22 mouse cellular contexts compared by ENCODE assay signal in the genomic region with DNA sequence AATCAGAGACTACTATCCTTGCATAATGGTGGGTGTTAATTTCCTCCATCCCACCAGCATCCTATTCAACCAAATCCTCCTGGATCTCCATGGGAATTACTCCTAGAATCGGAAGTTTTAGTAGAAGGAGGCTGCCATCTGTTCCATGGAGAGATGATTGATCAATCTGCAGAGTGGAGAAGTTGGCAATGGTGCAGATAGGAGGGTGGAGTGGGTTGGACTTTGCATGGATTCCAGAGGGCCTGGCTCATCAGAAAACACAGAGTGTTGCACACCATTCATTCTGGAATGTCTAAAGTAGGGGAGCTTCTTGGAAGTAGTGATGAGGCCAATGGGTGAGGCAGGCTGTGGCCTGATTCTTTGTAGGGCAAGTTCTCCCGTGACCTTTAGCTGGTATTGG. TPM values are rescaled to one million over a fixed set of nuclear protein-coding genes. Genes with fewer than 3 reads are reported as not detected.
DNase-seq lines count a peak whose midpoint lies in the region; ATAC-seq lines count a peak whose summit lies in the region.
"Had no signal": no experiment of that assay in that cellular context is flagged by ENCODE, and none has a peak within 500 bp of the region (broad histone marks: within the 10 kb centered on the region; RNA-seq: fewer than 3 reads in every experiment).

No protein-coding gene starts in this region.

- no peaks in the 10 kb centered on the region for H3K4me1 ChIP-seq in hindbrain, embryonic 11.5 days (replicated peaks; ENCODE audit: control insufficient read depth, insufficient read depth, low read length)
- H3K4me1 ChIP-seq: embryonic facial prominence, embryonic 12.5 days; limb, embryonic 13.5 days; liver, embryonic 13.5 days; lung, embryonic 15.5 days had no signal

- no peaks in the 10 kb centered on the region for H3K9me3 ChIP-seq in hindbrain, embryonic 11.5 days (ENCODE audit: control insufficient read depth, low read length)
- H3K9me3 ChIP-seq: embryonic facial prominence, embryonic 12.5 days; limb, embryonic 13.5 days; liver, embryonic 13.5 days; lung, embryonic 15.5 days had no signal

- no peak overlapping the region for H3K9ac ChIP-seq in hindbrain, embryonic 11.5 days (ENCODE audit: low read depth, low read length)
- H3K9ac ChIP-seq: embryonic facial prominence, embryonic 12.5 days; limb, embryonic 13.5 days; liver, embryonic 13.5 days; lung, embryonic 15.5 days had no signal

- peak; percentile 15 to 35 for DNase-seq in left cerebral cortex, adult 18-20 months (ENCODE audit: low spot score in 2 of 2)
- no peak for DNase-seq in left cerebral cortex, adult 11 months (ENCODE audit: low spot score)
- peak; percentile 73 for DNase-seq in brain, adult 2 months (ENCODE audit: low read depth, low spot score)
- DNase-seq in layer of hippocampus, adult 9-10 months (ENCODE audit: low spot score): peak; percentile 8
- peak; percentile 28 for DNase-seq in skeletal muscle tissue, adult 2 months (ENCODE audit: low read depth, low spot score)
- no peak for DNase-seq in hindbrain, embryonic 11.5 days (ENCODE audit: low spot score)
- no peak for DNase-seq in spleen, adult 18-20 months
- DNase-seq: adrenal gland, adult 8-10 months; cerebellum, postnatal 10 days; heart, postnatal 4 days; kidney, adult 11 months; liver, embryonic 13.5 days; retina, postnatal 1 day had no signal

- 82% methylated on average over 2 of the region's 2 CpGs for WGBS in hindbrain, embryonic 11.5 days

- no peaks in the 10 kb centered on the region for H3K36me3 ChIP-seq in hindbrain, embryonic 11.5 days (ENCODE audit: control insufficient read depth, insufficient read depth, low read length)
- H3K36me3 ChIP-seq: embryonic facial prominence, embryonic 12.5 days; limb, embryonic 13.5 days; liver, embryonic 13.5 days; lung, embryonic 15.5 days had no signal

- H3K27ac ChIP-seq in hindbrain, embryonic 11.5 days (ENCODE audit: low read depth, low read length): no peak overlapping the region
- H3K27ac ChIP-seq: embryonic facial prominence, embryonic 12.5 days; hindbrain, postnatal 0 days; kidney, postnatal 0 days; limb, embryonic 13.5 days; liver, embryonic 13.5 days; lung, embryonic 15.5 days; macrophage had no signal

- no peak overlapping the region for H3K4me2 ChIP-seq in hindbrain, embryonic 11.5 days (replicated peaks; ENCODE audit: low read depth, low read length)
- H3K4me2 ChIP-seq: embryonic facial prominence, embryonic 12.5 days; limb, embryonic 13.5 days; liver, embryonic 13.5 days; lung, embryonic 15.5 days; midbrain, embryonic 11.5 days had no signal

- no peaks in the 10 kb centered on the region for H3K27me3 ChIP-seq in hindbrain, embryonic 11.5 days (ENCODE audit: control insufficient read depth, insufficient read depth, low read length)
- H3K27me3 ChIP-seq: embryonic facial prominence, embryonic 12.5 days; limb, embryonic 13.5 days; liver, embryonic 13.5 days; lung, embryonic 15.5 days had no signal

- H3K4me3 ChIP-seq in hindbrain, embryonic 11.5 days (ENCODE audit: low read depth, low read length): no peak overlapping the region
- H3K4me3 ChIP-seq: embryonic facial prominence, embryonic 12.5 days; erythroblast, embryonic 14.5 days; limb, embryonic 13.5 days; liver, embryonic 13.5 days; lung, embryonic 15.5 days had no signal

- no peak for ATAC-seq in hindbrain, embryonic 11.5 days (ENCODE audit: low FRiP score)
- ATAC-seq: forebrain, embryonic 14.5 days; hindbrain, postnatal 0 days had no signal

RNA-seq across cellular contexts. Expression of a gene that starts 41.9 kb away (rescaled TPM):
- total RNA-seq in left cerebral cortex, adult 18-20 months (2021): 100 to 1,000 TPM; 128 to 135 TPM
- 91.7 and 103 TPM in 2 replicates for polyA plus RNA-seq in hindbrain, embryonic 11.5 days (2014; fragmentation: Nextera tagmentation; extraction: Ambion mirVana)

Comparison
In these comparisons a context has a peak if more than half of its experiments do, and no peak if none do; other contexts are left out.
1. DNase-seq: peak in left cerebral cortex, adult 18-20 months (2 of 2), brain, adult 2 months (single experiment), layer of hippocampus, adult 9-10 months (single experiment) and skeletal muscle tissue, adult 2 months (single experiment); none in left cerebral cortex, adult 11 months (single experiment), hindbrain, embryonic 11.5 days (single experiment) and spleen, adult 18-20 months (0 of 2).